Mouse (Mus musculus) kidney, postnatal 0 days (tissue): ENCODE data around the gene Ntm. TPM values are rescaled to one million over a fixed set of nuclear protein-coding genes. Genes with fewer than 3 reads are reported as not detected.

ENCODE experiments used
- ATAC-seq: fragments of 200-750 bp; cut with Nextera tagmentation; replicated peaks from 2 replicates; pipeline ENCODE4 v1.8.0; 2017; ENCODE audit warnings: low read depth, moderate number of reproducible peaks, moderate TSS enrichment, moderate library complexity; ENCODE audit not compliant: low FRiP score
- DNase-seq: peaks from one replicate; pipeline ENCODE4 v3.0.0-alpha.2; 2016; ENCODE audit warnings: low spot score
- H3K27ac ChIP-seq: fragments of 300-500 bp; sonication (generic); 2 replicates; pipeline ENCODE4 v1.5.1; 2014; ENCODE audit warnings: mild to moderate bottlenecking
- H3K27me3 ChIP-seq: fragments of 300-500 bp; sonication (generic); 2 replicates; pipeline ENCODE4 v1.6.1; 2014; ENCODE audit warnings: low read length, mixed read lengths; ENCODE audit not compliant: insufficient read depth
- H3K36me3 ChIP-seq: fragments of 300-500 bp; sonication (generic); 2 replicates; pipeline ENCODE4 v1.6.1; 2014; ENCODE audit warnings: low read length, mixed read lengths; ENCODE audit not compliant: insufficient read depth
- H3K4me1 ChIP-seq: fragments of 300-500 bp; sonication (generic); replicated peaks from 2 replicates; pipeline ENCODE4 v1.6.1; 2014; ENCODE audit warnings: antibody characterized with exemption, low read length, mixed read lengths; ENCODE audit not compliant: insufficient read depth
- H3K4me2 ChIP-seq: fragments of 300-500 bp; sonication (generic); 2 replicates; pipeline ENCODE4 v1.6.1; 2014; ENCODE audit warnings: mild to moderate bottlenecking, low read length, moderate library complexity, mixed read lengths
- H3K4me3 ChIP-seq: fragments of 300-500 bp; sonication (generic); replicated peaks from 2 replicates; pipeline ENCODE4 v1.5.1; 2014; ENCODE audit warnings: low read depth, low read length
- H3K9ac ChIP-seq: fragments of 300-500 bp; sonication (generic); 2 replicates; pipeline ENCODE4 v1.6.1; 2014; ENCODE audit warnings: low read depth, low read length
- H3K9me3 ChIP-seq: fragments of 300-500 bp; sonication (generic); replicated peaks from 2 replicates; pipeline ENCODE4 v1.6.1; 2016; ENCODE audit warnings: low read length, inconsistent platforms, mixed read lengths
- CTCF ChIP-seq: IDR thresholded peaks from 2 replicates; pipeline ENCODE4 v1.5.1; 2016; ENCODE audit warnings: antibody characterized with exemption, low read depth, mild to moderate bottlenecking, moderate library complexity
- WGBS: fragments of 180-500 bp; shearing (Covaris S2); extraction: QIAGEN DNeasy Blood & Tissue Kit; methylation state at CpG from one replicate; pipeline ENCODE4 v1.1.7; 2014; 5-methylcytosine and 5-hydroxymethylcytosine counted together
- polyA plus RNA-seq: library from polyadenylated mRNA; unstranded; fragments of >200 nt; fragmentation: Nextera tagmentation; extraction: Ambion mirVana; gene quantifications from 2 replicates; pipeline ENCODE4 v1.2.1, GENCODE M21; 2015

Ntm gene
- polyA plus RNA-seq, 1 experiment from 2014 or later: 20.6 TPM

DNA sequence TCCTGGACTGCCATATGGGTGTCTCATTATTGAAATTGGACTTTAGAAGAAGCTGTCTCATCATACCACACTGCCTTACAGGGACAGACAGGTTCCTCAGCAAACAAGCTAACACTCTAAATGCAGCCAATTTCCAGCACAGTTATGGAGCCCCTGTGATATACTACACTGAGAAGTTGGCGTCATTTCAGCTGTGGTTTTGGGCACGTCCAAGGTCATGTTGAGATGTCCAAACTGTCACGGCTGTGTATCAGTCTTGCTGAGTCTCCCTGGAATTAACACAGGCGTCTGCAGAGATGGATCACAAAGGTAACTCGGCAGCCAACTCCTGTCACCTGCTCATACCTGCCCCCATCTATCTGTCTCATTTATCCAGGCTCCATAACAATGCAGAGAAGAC lies 779.9 kb downstream of the Ntm start:
- 68% methylated on average over 5 of the region's 5 CpGs for WGBS
- ATAC-seq (no peak), DNase-seq (no peak)
- no peak overlapping the region for H3K27ac ChIP-seq
- no peak overlapping the region for H3K9ac ChIP-seq
- H3K36me3 ChIP-seq: no peaks in the 10 kb centered on the region
- H3K4me3 ChIP-seq: no peak overlapping the region
- no peak for TF ChIP-seq CTCF
- H3K9me3 ChIP-seq: no peaks in the 10 kb centered on the region
- no peak overlapping the region for H3K4me2 ChIP-seq
- no peaks in the 10 kb centered on the region for H3K4me1 ChIP-seq
- no peaks in the 10 kb centered on the region for H3K27me3 ChIP-seq

DNA sequence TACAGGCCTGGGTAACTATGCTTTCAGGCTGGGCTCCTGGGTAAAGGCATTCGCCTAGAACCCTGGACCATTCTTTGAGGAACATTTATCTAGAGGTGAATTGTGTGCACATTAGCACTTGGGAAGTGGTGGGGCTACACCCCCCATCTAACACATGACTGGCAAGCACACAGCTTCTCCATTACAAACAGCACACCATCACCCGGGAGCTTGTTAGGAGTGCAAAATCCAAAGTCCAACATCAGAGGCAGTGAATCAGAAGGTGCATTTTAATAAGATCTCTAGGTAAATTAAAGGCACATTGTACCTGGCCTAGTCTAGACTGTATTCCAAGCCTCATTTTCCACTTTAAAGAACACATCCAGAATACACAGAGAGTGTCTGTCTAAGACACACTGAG lies 781.3 kb downstream of the Ntm start:
- 83% methylated on average over 2 of the region's 2 CpGs for WGBS
- H3K27ac ChIP-seq: no peak overlapping the region
- no peaks in the 10 kb centered on the region for H3K36me3 ChIP-seq
- no peak overlapping the region for H3K9ac ChIP-seq
- no peak overlapping the region for H3K4me2 ChIP-seq
- DNase-seq (no peak), ATAC-seq (peak; percentile 40; the same call in 1 of the 2 replicates)
- no peaks in the 10 kb centered on the region for H3K27me3 ChIP-seq
- TF ChIP-seq CTCF: no peak
- H3K4me1 ChIP-seq: no peaks in the 10 kb centered on the region
- no peaks in the 10 kb centered on the region for H3K9me3 ChIP-seq
- H3K4me3 ChIP-seq: no peak overlapping the region

DNA sequence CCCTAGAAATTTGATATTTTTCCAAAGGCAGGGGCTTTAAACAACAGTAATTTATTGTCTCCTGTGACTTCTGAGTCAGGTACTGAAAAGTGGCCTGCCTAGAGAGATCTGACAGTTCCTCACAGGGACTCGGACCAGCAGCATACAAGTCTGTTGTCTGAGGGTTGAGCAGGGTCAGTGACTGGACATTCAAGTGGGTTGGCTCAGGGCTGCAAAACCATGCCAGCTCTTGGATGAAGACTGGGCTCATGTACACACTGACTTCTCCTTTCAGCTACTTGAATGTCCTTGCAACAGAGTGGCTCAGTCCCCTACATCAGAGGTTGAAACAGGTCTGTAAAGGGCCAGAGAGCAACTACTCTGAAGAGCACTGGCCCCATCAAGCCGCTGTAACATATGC lies 797.2 kb downstream of the Ntm start:
- no peak for TF ChIP-seq CTCF
- H3K9ac ChIP-seq: no peak overlapping the region
- H3K4me1 ChIP-seq: no peaks in the 10 kb centered on the region
- no peaks in the 10 kb centered on the region for H3K9me3 ChIP-seq
- no peaks in the 10 kb centered on the region for H3K36me3 ChIP-seq
- WGBS: 52% methylated on average over 2 of the region's 2 CpGs
- H3K27me3 ChIP-seq: no peaks in the 10 kb centered on the region
- no peak overlapping the region for H3K27ac ChIP-seq
- DNase-seq: no peak
- no peak overlapping the region for H3K4me3 ChIP-seq
- no peak overlapping the region for H3K4me2 ChIP-seq
- no peak for ATAC-seq

DNA sequence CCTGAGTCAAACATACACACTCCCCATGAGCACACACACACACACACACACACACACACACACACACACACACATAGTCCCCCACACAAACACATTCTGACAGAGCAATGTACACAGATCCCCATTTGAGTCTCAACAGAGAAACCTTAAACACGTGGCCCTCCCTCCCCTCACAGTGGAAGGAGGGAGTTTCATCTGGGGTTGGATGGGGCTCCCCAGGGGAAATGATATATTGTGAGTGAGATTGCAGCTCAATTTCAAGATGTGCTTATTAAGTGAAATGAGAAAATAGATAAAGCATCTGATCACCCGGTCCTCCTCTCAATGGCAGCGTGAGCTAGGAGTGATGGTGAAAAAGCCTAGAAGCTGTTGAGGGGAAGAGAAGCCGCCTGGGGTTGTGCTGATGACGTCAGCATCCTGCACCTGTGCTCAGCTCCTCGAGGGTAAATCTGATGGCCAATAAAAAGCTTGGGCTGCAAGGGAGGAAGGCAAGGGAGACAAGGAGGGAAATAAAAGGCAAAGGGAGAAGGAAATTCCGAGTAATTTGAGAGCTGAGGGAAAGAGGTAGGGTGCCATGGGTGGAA lies 801.8 kb downstream of the Ntm start:
- no peak for ATAC-seq

DNA sequence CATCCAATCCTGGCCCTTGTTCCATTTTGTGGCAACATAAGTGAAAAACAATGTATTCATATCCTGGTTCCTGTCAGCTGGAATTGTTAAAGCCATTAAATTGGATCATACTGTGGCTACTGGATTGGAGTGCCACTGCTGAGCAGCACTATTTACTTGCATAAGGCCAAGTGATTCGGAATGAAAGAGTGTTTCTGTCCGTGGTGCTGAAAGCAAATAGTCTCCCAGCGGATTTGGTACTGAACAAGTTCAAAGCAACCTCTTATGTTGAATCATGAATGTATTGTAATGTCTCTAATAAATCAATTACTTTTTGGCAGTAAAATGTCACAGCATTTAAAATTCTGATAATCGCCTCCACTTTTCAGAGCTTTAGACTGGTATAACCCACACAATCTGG lies 817.0 kb downstream of the Ntm start:
- TF ChIP-seq CTCF: no peak
- WGBS: 18% methylated on average over 4 of the region's 4 CpGs
- Histone ChIP-seq H3K4me2 (no peak overlapping the region), H3K36me3 (no peaks in the 10 kb centered on the region), H3K4me3 (no peak overlapping the region), H3K9ac (no peak overlapping the region), H3K4me1 (no peaks in the 10 kb centered on the region), H3K9me3 (no peaks in the 10 kb centered on the region), H3K27ac (no peak overlapping the region), H3K27me3 (no peaks in the 10 kb centered on the region)
- peak; percentile 82 for DNase-seq
- no peak for ATAC-seq

More for the DNA sequence above, 801.8 kb downstream of the Ntm start:
- Histone ChIP-seq H3K4me2 (no peak overlapping the region), H3K9ac (no peak overlapping the region), H3K4me1 (no peaks in the 10 kb centered on the region), H3K27ac (no peak overlapping the region), H3K36me3 (no peaks in the 10 kb centered on the region), H3K27me3 (no peaks in the 10 kb centered on the region), H3K4me3 (no peak overlapping the region), H3K9me3 (no peaks in the 10 kb centered on the region)
- DNase-seq: no peak
- 25% methylated on average over 7 of the region's 7 CpGs for WGBS
- no peak for TF ChIP-seq CTCF

DNA sequence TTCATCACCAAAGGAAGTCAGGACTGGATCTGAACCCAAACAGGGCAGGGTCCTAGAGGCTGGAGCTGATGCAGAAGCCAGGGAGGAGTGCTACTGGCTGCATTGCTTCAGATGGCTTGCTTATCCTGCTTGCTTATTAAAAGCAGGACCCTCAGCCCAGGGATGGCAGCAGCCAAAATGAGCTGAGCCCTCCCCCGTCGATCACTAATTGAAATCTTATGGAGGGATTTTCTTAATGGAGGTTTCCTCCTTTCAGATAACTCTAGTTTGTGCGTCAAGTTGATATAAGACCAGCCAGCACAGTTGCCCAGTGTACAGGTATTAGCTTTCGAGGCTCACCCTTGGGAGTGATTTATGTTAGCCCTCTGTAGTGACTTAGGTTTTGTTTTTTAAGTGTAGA lies 826.9 kb downstream of the Ntm start:
- DNase-seq (no peak), ATAC-seq (no peak)
- Histone ChIP-seq H3K27me3 (no peaks in the 10 kb centered on the region), H3K4me2 (no peak overlapping the region), H3K9me3 (no peaks in the 10 kb centered on the region), H3K4me1 (no peaks in the 10 kb centered on the region), H3K9ac (no peak overlapping the region), H3K36me3 (no peaks in the 10 kb centered on the region), H3K4me3 (no peak overlapping the region), H3K27ac (no peak overlapping the region)
- no peak for TF ChIP-seq CTCF
- WGBS: 41% methylated on average over 4 of the region's 4 CpGs

DNA sequence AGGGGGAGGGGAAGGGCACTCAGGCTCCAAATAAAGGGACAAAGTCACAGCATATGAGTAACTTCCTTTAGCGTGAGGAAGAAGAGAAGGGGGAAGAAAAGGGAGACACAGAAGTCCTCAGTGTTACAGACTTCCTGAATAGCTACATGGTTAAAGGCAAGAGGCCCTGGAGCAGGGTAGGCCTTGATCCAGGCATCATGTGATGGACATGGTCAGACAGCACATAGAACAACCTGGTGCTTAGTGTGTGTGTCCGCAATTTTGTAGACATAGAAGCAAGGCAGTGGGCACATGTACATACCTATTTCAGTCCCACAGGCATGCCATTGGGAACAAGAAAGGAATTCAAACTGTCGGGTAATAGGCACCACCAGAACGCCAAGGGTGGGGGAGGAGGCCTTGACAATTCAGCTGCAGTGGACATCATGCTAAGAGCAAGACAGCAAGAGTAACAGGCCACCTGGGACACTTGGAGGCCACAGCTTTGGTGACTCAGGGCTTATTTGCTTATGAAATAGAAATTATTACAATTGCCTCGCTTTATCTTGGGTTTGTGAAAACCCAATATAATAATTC lies 832.1 kb downstream of the Ntm start:
- no peaks in the 10 kb centered on the region for H3K9me3 ChIP-seq
- H3K27ac ChIP-seq: no peak overlapping the region
- WGBS: 78% methylated on average over 5 of the region's 5 CpGs
- H3K4me2 ChIP-seq: no peak overlapping the region
- DNase-seq (no peak), ATAC-seq (no peak)
- H3K9ac ChIP-seq: no peak overlapping the region
- no peaks in the 10 kb centered on the region for H3K36me3 ChIP-seq
- H3K4me3 ChIP-seq: no peak overlapping the region
- H3K27me3 ChIP-seq: no peaks in the 10 kb centered on the region
- H3K4me1 ChIP-seq: no peaks in the 10 kb centered on the region
- no peak for TF ChIP-seq CTCF
